Mouse (Mus musculus) midbrain, embryonic 12.5 days (tissue): ENCODE data around the gene Sacm1l. TPM values are rescaled to one million over a fixed set of nuclear protein-coding genes. Genes with fewer than 3 reads are reported as not detected.

Experiments used
- ATAC-seq: fragments of 200-750 bp; cut with Nextera tagmentation; 2 replicates; pipeline ENCODE4 v1.8.0; 2017; ENCODE audit warnings: low read depth, moderate TSS enrichment, moderate library complexity; ENCODE audit not compliant: low FRiP score
- H3K27ac ChIP-seq: fragments of 300-500 bp; sonication (generic); replicated peaks from 2 replicates; pipeline ENCODE4 v1.5.1; 2016; ENCODE audit warnings: mild to moderate bottlenecking
- H3K27me3 ChIP-seq: fragments of 300-500 bp; sonication (generic); 2 replicates; pipeline ENCODE4 v1.6.1; 2016; ENCODE audit warnings: mild to moderate bottlenecking
- H3K36me3 ChIP-seq: fragments of 300-500 bp; sonication (generic); 2 replicates; pipeline ENCODE4 v1.6.1; 2016
- H3K4me1 ChIP-seq: fragments of 300-500 bp; sonication (generic); 2 replicates; pipeline ENCODE4 v1.6.1; 2016
- H3K4me2 ChIP-seq: fragments of 300-500 bp; sonication (generic); replicated peaks from 2 replicates; pipeline ENCODE4 v1.6.1; 2016; ENCODE audit warnings: mild to moderate bottlenecking, moderate library complexity
- H3K4me3 ChIP-seq: fragments of 300-500 bp; sonication (generic); 2 replicates; pipeline ENCODE4 v1.5.1; 2016; ENCODE audit warnings: mild to moderate bottlenecking
- H3K9ac ChIP-seq: fragments of 300-500 bp; sonication (generic); replicated peaks from 2 replicates; pipeline ENCODE4 v1.6.1; 2016; ENCODE audit warnings: mild to moderate bottlenecking, moderate library complexity
- H3K9me3 ChIP-seq: fragments of 300-500 bp; sonication (generic); 2 replicates; pipeline ENCODE4 v1.6.1; 2016; ENCODE audit warnings: mild to moderate bottlenecking
- WGBS: fragments of 180-500 bp; shearing (Covaris S2); methylation state at CpG from one replicate; pipeline ENCODE4 v1.1.7; 2016; 5-methylcytosine and 5-hydroxymethylcytosine counted together
- polyA plus RNA-seq: library from polyadenylated mRNA; unstranded; fragments of >200 nt; fragmentation: Nextera tagmentation; extraction: Ambion mirVana; gene quantifications from 2 replicates; pipeline ENCODE4 v1.2.1, GENCODE M21; 2016

The Sacm1l gene
- 51.5 and 54.2 TPM in 2 replicates for polyA plus RNA-seq

GRCm38 (mm10) chr9:123529392-123530157 lies at the start of gene Sacm1l:
Gene Sacm1l, plus strand, starts transcription at chr9:123529759.
- peak within 1 kb of the TSS; percentile 96 for H3K4me3 ChIP-seq
- H3K27me3 ChIP-seq: no peaks in the 10 kb centered on the region
- under 1% methylated on average over 70 of the region's 79 CpGs for WGBS
- H3K9ac ChIP-seq: peak within 1 kb of the TSS; percentile 92
- peak within 1 kb of the TSS; percentile 96 for H3K27ac ChIP-seq
- peaks cover 17% of the 10 kb centered on the region for H3K4me1 ChIP-seq
- H3K9me3 ChIP-seq: no peaks in the 10 kb centered on the region
- peak; percentile 98 for ATAC-seq
- H3K36me3 ChIP-seq: no peaks in the 10 kb centered on the region
- H3K4me2 ChIP-seq: peak within 1 kb of the TSS; percentile 71

- H3K27ac ChIP-seq: no peak overlapping the region
- WGBS: 91% methylated on average over 8 of the region's 8 CpGs
- H3K4me3 ChIP-seq: peak overlapping the region; percentile 68
- no peaks in the 10 kb centered on the region for H3K27me3 ChIP-seq
- H3K9me3 ChIP-seq: no peaks in the 10 kb centered on the region
- ATAC-seq: no peak
- H3K4me2 ChIP-seq: peak overlapping the region; percentile 70
- peak overlapping the region; percentile 71 for H3K9ac ChIP-seq
- H3K4me1 ChIP-seq: peaks cover 48% of the 10 kb centered on the region
- H3K36me3 ChIP-seq: peaks cover 13% of the 10 kb centered on the region; the same call in 1 of the 2 replicates
Measured at GRCm38 (mm10) chr9:123479876-123480252, 49.7 kb upstream of the Sacm1l start.

- no peak for ATAC-seq
- H3K27ac ChIP-seq: no peak overlapping the region
- no peaks in the 10 kb centered on the region for H3K9me3 ChIP-seq
- peak overlapping the region; percentile 70 for H3K4me2 ChIP-seq
- H3K4me3 ChIP-seq: peak overlapping the region; percentile 68
- H3K4me1 ChIP-seq: peaks cover 48% of the 10 kb centered on the region
- peak overlapping the region; percentile 71; the same call in 1 of the 2 replicates for H3K9ac ChIP-seq
- 87% methylated on average over 18 of the region's 18 CpGs for WGBS
- no peaks in the 10 kb centered on the region for H3K27me3 ChIP-seq
- peaks cover 13% of the 10 kb centered on the region; the same call in 1 of the 2 replicates for H3K36me3 ChIP-seq
Measured at GRCm38 (mm10) chr9:123480253-123480921, 49.2 kb upstream of the Sacm1l start.

GRCm38 (mm10) chr9:123481136-123481535 lies 48.4 kb upstream of the Sacm1l start:
- H3K27ac ChIP-seq: no peak overlapping the region
- ATAC-seq: no peak
- H3K9ac ChIP-seq: no peak overlapping the region
- peak overlapping the region; percentile 70 for H3K4me2 ChIP-seq
- H3K4me1 ChIP-seq: peaks cover 48% of the 10 kb centered on the region
- no peaks in the 10 kb centered on the region for H3K27me3 ChIP-seq
- peaks cover 13% of the 10 kb centered on the region; the same call in 1 of the 2 replicates for H3K36me3 ChIP-seq
- 84% methylated on average over 7 of the region's 7 CpGs for WGBS
- no peaks in the 10 kb centered on the region for H3K9me3 ChIP-seq
- H3K4me3 ChIP-seq: peak overlapping the region; percentile 68

GRCm38 (mm10) chr9:123483598-123483997 lies 46.0 kb upstream of the Sacm1l start:
- H3K4me2 ChIP-seq: no peak overlapping the region
- no peak overlapping the region for H3K27ac ChIP-seq
- H3K9ac ChIP-seq: no peak overlapping the region
- no peaks in the 10 kb centered on the region for H3K27me3 ChIP-seq
- ATAC-seq: no peak
- no peak overlapping the region for H3K4me3 ChIP-seq
- WGBS: 91% methylated on average over 1 of the region's 1 CpGs
- no peaks in the 10 kb centered on the region for H3K9me3 ChIP-seq
- H3K36me3 ChIP-seq: peaks cover 13% of the 10 kb centered on the region; the same call in 1 of the 2 replicates
- peaks cover 42% of the 10 kb centered on the region for H3K4me1 ChIP-seq

GRCm38 (mm10) chr9:123484830-123485229 lies 44.7 kb upstream of the Sacm1l start:
- Histone ChIP-seq H3K4me2 (no peak overlapping the region), H3K9me3 (no peaks in the 10 kb centered on the region), H3K27me3 (no peaks in the 10 kb centered on the region), H3K9ac (no peak overlapping the region), H3K27ac (no peak overlapping the region), H3K4me3 (no peak overlapping the region), H3K36me3 (peaks cover 13% of the 10 kb centered on the region; the same call in 1 of the 2 replicates), H3K4me1 (peaks cover 34% of the 10 kb centered on the region)
- ATAC-seq: no peak
- WGBS: 89% methylated on average over 3 of the region's 3 CpGs

- Histone ChIP-seq H3K4me3 (no peak overlapping the region), H3K36me3 (peaks cover 13% of the 10 kb centered on the region; the same call in 1 of the 2 replicates), H3K27me3 (no peaks in the 10 kb centered on the region), H3K4me1 (peaks cover 27% of the 10 kb centered on the region), H3K4me2 (no peak overlapping the region), H3K9me3 (no peaks in the 10 kb centered on the region), H3K9ac (no peak overlapping the region), H3K27ac (no peak overlapping the region)
- WGBS: 94% methylated on average over 4 of the region's 4 CpGs
- no peak for ATAC-seq
Measured at GRCm38 (mm10) chr9:123485561-123485960, 44.0 kb upstream of the Sacm1l start.

- Histone ChIP-seq H3K4me2 (no peak overlapping the region), H3K36me3 (peaks cover 8% of the 10 kb centered on the region; the same call in 1 of the 2 replicates), H3K9ac (no peak overlapping the region), H3K27ac (no peak overlapping the region), H3K9me3 (no peaks in the 10 kb centered on the region), H3K4me1 (peaks cover 18% of the 10 kb centered on the region), H3K27me3 (no peaks in the 10 kb centered on the region), H3K4me3 (no peak overlapping the region)
- no peak for ATAC-seq
- WGBS: 78% methylated on average over 3 of the region's 3 CpGs
Measured at GRCm38 (mm10) chr9:123486635-123487034, 42.9 kb upstream of the Sacm1l start.

- Histone ChIP-seq H3K27me3 (no peaks in the 10 kb centered on the region), H3K4me1 (peaks cover 10% of the 10 kb centered on the region; the same call in 1 of the 2 replicates), H3K4me3 (no peak overlapping the region), H3K4me2 (no peak overlapping the region), H3K36me3 (0 out of 2 replicates have a peak, but pooled peaks cover 3% of the 10 kb centered on the region), H3K9ac (no peak overlapping the region), H3K27ac (no peak overlapping the region), H3K9me3 (no peaks in the 10 kb centered on the region)
- ATAC-seq: no peak
- 81% methylated on average over 2 of the region's 2 CpGs for WGBS
Measured at GRCm38 (mm10) chr9:123489073-123489472, 40.5 kb upstream of the Sacm1l start.

- ATAC-seq: no peak
- Histone ChIP-seq H3K27ac (no peak overlapping the region), H3K9me3 (no peaks in the 10 kb centered on the region), H3K4me1 (peaks cover 10% of the 10 kb centered on the region; the same call in 1 of the 2 replicates), H3K4me3 (no peak overlapping the region), H3K4me2 (no peak overlapping the region), H3K36me3 (no peaks in the 10 kb centered on the region), H3K27me3 (no peaks in the 10 kb centered on the region), H3K9ac (no peak overlapping the region)
- WGBS: 84% methylated on average over 9 of the region's 9 CpGs
Measured at GRCm38 (mm10) chr9:123489727-123490343, 39.7 kb upstream of the Sacm1l start.

GRCm38 (mm10) chr9:123490930-123491329 lies 38.6 kb upstream of the Sacm1l start:
- Histone ChIP-seq H3K36me3 (no peaks in the 10 kb centered on the region), H3K4me2 (no peak overlapping the region), H3K9ac (no peak overlapping the region), H3K27me3 (no peaks in the 10 kb centered on the region), H3K4me3 (no peak overlapping the region), H3K9me3 (no peaks in the 10 kb centered on the region), H3K27ac (no peak overlapping the region), H3K4me1 (peaks cover 10% of the 10 kb centered on the region; the same call in 1 of the 2 replicates)
- no peak for ATAC-seq
- WGBS: 88% methylated on average over 5 of the region's 5 CpGs
